In the genomic region with DNA sequence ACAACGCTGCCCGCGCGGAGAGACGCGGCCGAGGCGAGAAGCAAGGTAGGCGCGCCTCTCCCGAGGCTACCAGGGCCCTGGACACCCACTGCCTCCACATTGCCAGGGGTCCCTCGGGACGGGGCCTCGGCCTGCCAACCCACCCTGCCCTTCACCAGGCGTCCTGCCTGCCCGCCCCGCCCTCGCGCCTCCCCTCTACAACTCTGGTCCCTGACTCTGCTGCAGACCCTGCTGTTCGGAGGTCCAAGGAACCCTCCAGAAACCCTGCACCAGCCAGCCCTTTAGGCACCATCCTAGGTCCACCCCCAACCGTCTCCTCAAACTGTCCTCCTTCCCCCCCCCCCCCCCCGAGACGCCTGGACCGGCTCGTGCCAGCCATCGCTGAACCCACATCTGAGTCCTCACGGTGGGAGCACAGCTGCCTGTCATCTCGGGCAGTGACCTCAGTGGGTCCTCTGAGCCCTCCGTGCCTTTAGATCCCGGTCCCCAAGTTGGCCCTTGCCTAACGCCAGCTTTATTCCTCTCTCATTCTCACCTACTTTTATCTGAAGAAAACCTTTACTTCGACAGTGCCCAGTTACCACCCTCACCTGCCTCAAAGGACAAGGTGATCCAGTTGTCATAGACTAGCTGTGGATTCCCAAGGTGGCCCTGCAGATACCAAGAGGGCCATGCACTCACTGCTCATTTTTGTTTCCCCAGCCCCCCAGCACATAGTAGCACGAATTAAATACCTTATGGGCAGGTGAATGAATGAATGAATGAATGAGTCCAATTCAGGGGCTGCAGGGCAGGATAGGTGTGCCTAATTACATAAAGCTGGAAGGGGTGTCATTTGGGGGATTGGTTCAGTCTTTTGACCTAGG, we compare ENCODE assay signal across 8 mouse cellular contexts. TPM values are rescaled to one million over a fixed set of nuclear protein-coding genes. Genes with fewer than 3 reads are reported as not detected.
DNase-seq lines count a peak whose midpoint lies in the region; ATAC-seq and TF ChIP-seq lines count a peak whose summit lies in the region.

No protein-coding gene starts in this region.

- H3K4me3 ChIP-seq in G1E (ENCODE audit: low read depth, low read length): peak overlapping the region; percentile 30; the same call in 1 of the 2 replicates
- peak overlapping the region; percentile 75 for H3K4me3 ChIP-seq in heart, embryonic 16.5 days (ENCODE audit: low read length)

- no peaks in the 10 kb centered on the region for H3K36me3 ChIP-seq in G1E (replicated peaks)
- no peaks in the 10 kb centered on the region for H3K36me3 ChIP-seq in heart, embryonic 16.5 days (ENCODE audit: control insufficient read depth, insufficient read depth)

- peak overlapping the region; percentile 82 for H3K27ac ChIP-seq in heart, embryonic 16.5 days (ENCODE audit: low read length)

- intact Hi-C loops in heart, postnatal 25 days (cut with DNase I): loop anchor here (1.0 to 5.0 kb wide), 3 partner anchors 24 to 45 kb away; no protein-coding TSS in a partner anchor

- H3K4me1 ChIP-seq in G1E (ENCODE audit: insufficient read depth, low read depth, low read length): peaks cover 11% of the 10 kb centered on the region
- peaks cover 9% of the 10 kb centered on the region for H3K4me1 ChIP-seq in heart, embryonic 16.5 days (ENCODE audit: control insufficient read depth, insufficient read depth, low read length)

- peak overlapping the region; percentile 93 for H3K9ac ChIP-seq in heart, embryonic 16.5 days (ENCODE audit: low read length)

- TF ChIP-seq CTCF in G1E (IDR thresholded peaks at IDR 0.05; ENCODE audit: low read depth, low read length): no peak

- DNase-seq in heart, adult 11 months: peak; percentile 93
- no peak for DNase-seq in heart, postnatal 25 days (ENCODE audit: low spot score)
- DNase-seq in G1E (ENCODE audit: low spot score): no peak
- DNase-seq in B cell, adult 2 months: no peak
- DNase-seq in layer of hippocampus, postnatal 25 days (ENCODE audit: extremely low spot score in 1 of 2, low spot score in 1 of 2): no peak
- no peak for DNase-seq in ovary, adult 18-20 months (ENCODE audit: low spot score)

- WGBS in heart, embryonic 16.5 days: 4% methylated on average over 27 of the region's 33 CpGs

- no peak for ATAC-seq in G1E (ENCODE audit: extremely low read depth, insufficient number of reproducible peaks, low FRiP score, poor library complexity, severe bottlenecking)
- peak; percentile 33 for ATAC-seq in heart, embryonic 16.5 days (replicated peaks; ENCODE audit: extremely low read depth, insufficient read depth, low FRiP score)
- 0 out of 2 replicates have a peak, but pooled peaks have one; percentile 2 for ATAC-seq in megakaryocyte progenitor cell, adult 5-6 weeks (replicated peaks; ENCODE audit: poor library complexity)

- H3K4me2 ChIP-seq in heart, embryonic 16.5 days (ENCODE audit: low read depth, low read length): peak overlapping the region; percentile 74

- H3K9me3 ChIP-seq in G1E (replicated peaks): peaks cover 5% of the 10 kb centered on the region
- no peaks in the 10 kb centered on the region for H3K9me3 ChIP-seq in heart, embryonic 16.5 days (replicated peaks; ENCODE audit: control insufficient read depth, low read length)

- peaks cover 12% of the 10 kb centered on the region for H3K27me3 ChIP-seq in G1E (ENCODE audit: insufficient read depth, low read length)
- no peaks in the 10 kb centered on the region for H3K27me3 ChIP-seq in heart, embryonic 16.5 days (ENCODE audit: control insufficient read depth, insufficient read depth, low read length)

RNA-seq across cellular contexts. Expression of a gene that starts 0.6 kb away (rescaled TPM):
- total RNA-seq in heart, postnatal 25 days (2021): 10 to 100 TPM; 35.3 to 49.1 TPM
- total RNA-seq in G1E (2014; fragmentation: Nextera tagmentation) (11.9 and 17.1 TPM in 2 replicates), G1E (2017) (4.5 and 8.7 TPM in 2 replicates)
- polyA plus RNA-seq in G1E (2012): 14.5 and 18.5 TPM in 2 replicates
- 12.4 and 17.2 TPM in 2 replicates for polyA plus RNA-seq in heart, embryonic 16.5 days (2015; fragmentation: Nextera tagmentation; extraction: Ambion mirVana)
- 0.32 and 0.44 TPM in 2 replicates for total RNA-seq in megakaryocyte progenitor cell, adult 5-6 weeks (2015)
- 0.61 and 0.71 TPM in 2 replicates for total RNA-seq in megakaryocyte progenitor cell, adult 5-6 weeks (2017)
- 100 to 1,000 TPM; 122 to 123 TPM for total RNA-seq in layer of hippocampus, postnatal 25 days (2021)

RNA-seq across cellular contexts. Expression of a gene that starts 46.5 kb away (rescaled TPM):
- total RNA-seq in heart, postnatal 25 days (2021): not detected
- total RNA-seq in G1E (2014; fragmentation: Nextera tagmentation): not detected in 2 replicates
- 0.11 TPM in 1 of 2 replicates, not detected in the other for total RNA-seq in G1E (2017)
- polyA plus RNA-seq in G1E (2012): not detected in 2 replicates
- 0.21 and 0.31 TPM in 2 replicates for polyA plus RNA-seq in heart, embryonic 16.5 days (2015; fragmentation: Nextera tagmentation; extraction: Ambion mirVana)
- not detected in 2 replicates for total RNA-seq in megakaryocyte progenitor cell, adult 5-6 weeks (2015)
- total RNA-seq in megakaryocyte progenitor cell, adult 5-6 weeks (2017): not detected in 2 replicates
- total RNA-seq in layer of hippocampus, postnatal 25 days (2021): 1 to 10 TPM in 1 of 2 experiments, under 1 TPM in 1; 0.59 to 3.1 TPM

RNA-seq across cellular contexts. Expression of a gene that starts 59.4 kb away (rescaled TPM):
- total RNA-seq in heart, postnatal 25 days (2021): 10 to 100 TPM; 33.1 to 34.4 TPM
- total RNA-seq in G1E (2014; fragmentation: Nextera tagmentation) (23.5 and 26.3 TPM in 2 replicates), G1E (2017) (8.7 and 10.6 TPM in 2 replicates)
- 55.8 and 64.0 TPM in 2 replicates for polyA plus RNA-seq in G1E (2012)
- 1.6 and 4.9 TPM in 2 replicates for polyA plus RNA-seq in heart, embryonic 16.5 days (2015; fragmentation: Nextera tagmentation; extraction: Ambion mirVana)
- total RNA-seq in megakaryocyte progenitor cell, adult 5-6 weeks (2015): 5.2 and 6.3 TPM in 2 replicates
- total RNA-seq in megakaryocyte progenitor cell, adult 5-6 weeks (2017): 5.7 and 5.9 TPM in 2 replicates
- total RNA-seq in layer of hippocampus, postnatal 25 days (2021): 10 to 100 TPM; 74.1 to 77.6 TPM
